Mouse (Mus musculus) kidney, adult 2 months (tissue): ENCODE measurements at regions not wholly inside any gene's neighbourhood (a gene's known extent, or its start where the extent isn't known, plus 50 kb on each side); places are given as distances from the start of the nearest gene placed in this dataset.

Source experiments
- DNase-seq: peaks from one replicate; pipeline ENCODE4 v3.0.0; 2021
- H3K27ac ChIP-seq: fragments of 200-500 bp; 2 replicates; pipeline ENCODE4 v1.5.1; 2012; ENCODE audit warnings: low read depth, low read length, control low read depth, inconsistent platforms; ENCODE audit not compliant: insufficient read depth
- H3K27me3 ChIP-seq: fragments of 200-500 bp; replicated peaks from 2 replicates; pipeline ENCODE4 v1.6.1; 2012; ENCODE audit warnings: mild to moderate bottlenecking, moderate library complexity, low read length, inconsistent platforms; ENCODE audit not compliant: control insufficient read depth, insufficient read depth
- H3K36me3 ChIP-seq: fragments of 200-500 bp; 2 replicates; pipeline ENCODE4 v1.6.1; 2012; ENCODE audit warnings: mild to moderate bottlenecking, moderate library complexity, low read length, inconsistent platforms; ENCODE audit not compliant: control insufficient read depth, insufficient read depth
- H3K4me1 ChIP-seq: fragments of 200-500 bp; 2 replicates; pipeline ENCODE4 v1.6.1; 2011; ENCODE audit warnings: low read length; ENCODE audit not compliant: control insufficient read depth, insufficient read depth
- H3K4me3 ChIP-seq: fragments of 200-500 bp; 2 replicates; pipeline ENCODE4 v1.5.1; 2011; ENCODE audit warnings: mild to moderate bottlenecking, low read depth, low read length, control low read depth; ENCODE audit not compliant: insufficient read depth
- CTCF ChIP-seq: fragments of 200-500 bp; conservative IDR thresholded peaks from 2 replicates; pipeline ENCODE4 v1.5.1; 2011; ENCODE audit warnings: low read depth, mild to moderate bottlenecking, control low read depth, low read length, moderate library complexity, mixed read lengths; ENCODE audit not compliant: insufficient read depth, insufficient read length
- POLR2A ChIP-seq: fragments of 200-500 bp; IDR thresholded peaks from one replicate; pipeline ENCODE4 v1.6.1; 2011; ENCODE audit warnings: low read depth, low read length, control low read depth
- WGBS: fragments of 180-500 bp; shearing (Covaris S2); methylation state at CpG from one replicate; pipeline ENCODE4 v1.1.7; 2018; 5-methylcytosine and 5-hydroxymethylcytosine counted together

DNA sequence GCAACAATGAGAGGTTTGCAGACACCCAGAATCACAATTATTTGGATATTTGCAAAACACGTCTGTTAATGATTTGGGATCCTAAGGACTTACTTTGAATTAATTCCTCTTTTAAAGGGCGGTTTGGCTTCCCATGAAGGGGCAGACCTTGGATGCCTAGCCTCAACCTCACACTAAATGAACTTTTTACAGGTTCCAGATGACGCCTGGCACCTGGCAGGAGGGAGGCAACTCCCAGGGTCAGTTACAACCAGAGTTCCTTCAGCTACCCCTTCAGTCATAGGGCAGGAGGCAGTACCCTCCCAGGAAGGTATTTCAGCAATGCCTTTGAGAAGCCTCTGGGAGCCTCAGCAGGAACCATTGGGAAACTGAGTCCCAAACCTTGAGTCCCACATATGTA, 57.9 kb upstream of the Stx18 start:
- no peak for TF ChIP-seq CTCF
- TF ChIP-seq POLR2A = no peak
- DNase-seq = no peak
- Histone ChIP-seq H3K4me3 (no peak overlapping the region), H3K27me3 (no peaks in the 10 kb centered on the region), H3K27ac (no peak overlapping the region), H3K36me3 (no peaks in the 10 kb centered on the region), H3K4me1 (no peaks in the 10 kb centered on the region)
- WGBS = 69% methylated on average over 3 of the region's 3 CpGs

DNA sequence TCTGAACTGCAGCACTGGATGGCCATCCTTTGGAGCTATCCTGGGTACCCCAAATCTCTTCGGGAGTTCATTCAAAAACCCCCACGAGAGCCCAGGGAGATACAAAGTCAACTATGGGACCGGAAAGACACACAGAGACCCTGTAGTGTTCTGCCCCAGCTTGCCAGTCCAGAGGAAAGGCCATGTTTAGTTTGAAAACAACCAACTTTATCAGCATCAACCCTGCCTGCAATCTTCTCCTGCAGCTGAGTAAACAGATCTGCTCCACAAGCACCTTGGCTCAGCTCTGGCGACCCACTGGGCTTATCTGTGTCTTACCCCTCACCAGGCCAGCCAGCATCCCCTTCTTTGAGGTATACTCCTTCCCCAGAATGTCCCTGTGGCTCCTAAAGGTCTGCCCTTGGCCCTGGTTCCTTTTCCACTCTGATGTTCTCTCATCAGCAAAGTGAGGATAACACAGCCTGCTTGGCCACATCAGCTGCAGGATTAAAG, 61.6 kb upstream of the Stx18 start:
- no peaks in the 10 kb centered on the region for H3K27me3 ChIP-seq
- H3K4me1 ChIP-seq = no peaks in the 10 kb centered on the region
- TF ChIP-seq CTCF (no peak), POLR2A (no peak)
- no peak overlapping the region for H3K4me3 ChIP-seq
- H3K27ac ChIP-seq = no peak overlapping the region
- WGBS = 26% methylated on average over 4 of the region's 4 CpGs
- no peak for DNase-seq
- H3K36me3 ChIP-seq = no peaks in the 10 kb centered on the region

DNA sequence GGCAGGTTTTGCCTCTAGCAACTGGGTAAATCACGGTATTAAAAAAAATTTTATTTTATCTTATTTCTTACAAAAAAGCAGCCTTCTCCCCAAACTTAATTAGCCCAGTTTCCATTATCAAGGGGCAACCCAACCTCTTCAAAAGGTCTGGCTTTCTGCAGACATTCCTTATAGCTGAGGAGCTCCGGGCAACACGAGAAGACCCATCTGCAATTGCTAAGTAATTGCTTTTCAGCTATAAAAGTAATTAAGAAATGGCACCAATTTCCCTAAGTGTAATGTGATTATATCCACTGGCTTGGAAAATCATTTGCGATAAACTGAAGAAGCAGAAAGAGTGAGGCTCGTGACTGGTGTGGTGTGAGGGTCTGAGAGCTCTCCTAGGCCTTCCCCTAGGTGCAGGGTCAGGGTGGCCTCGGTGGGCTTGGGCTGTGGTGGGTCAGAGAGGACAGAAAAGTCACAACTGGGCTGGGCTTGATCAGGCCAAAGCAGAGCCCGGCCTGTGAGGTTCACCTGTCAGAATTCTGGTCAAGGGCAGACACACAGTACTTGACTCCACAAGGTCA, 65.5 kb upstream of the Stx18 start:
- Histone ChIP-seq H3K36me3 (no peaks in the 10 kb centered on the region), H3K27me3 (no peaks in the 10 kb centered on the region; the same call in 1 of the 2 replicates), H3K27ac (no peak overlapping the region), H3K4me1 (no peaks in the 10 kb centered on the region), H3K4me3 (no peak overlapping the region)
- no peak for TF ChIP-seq CTCF
- no peak for TF ChIP-seq POLR2A
- DNase-seq = no peak
- WGBS = 61% methylated on average over 7 of the region's 7 CpGs

DNA sequence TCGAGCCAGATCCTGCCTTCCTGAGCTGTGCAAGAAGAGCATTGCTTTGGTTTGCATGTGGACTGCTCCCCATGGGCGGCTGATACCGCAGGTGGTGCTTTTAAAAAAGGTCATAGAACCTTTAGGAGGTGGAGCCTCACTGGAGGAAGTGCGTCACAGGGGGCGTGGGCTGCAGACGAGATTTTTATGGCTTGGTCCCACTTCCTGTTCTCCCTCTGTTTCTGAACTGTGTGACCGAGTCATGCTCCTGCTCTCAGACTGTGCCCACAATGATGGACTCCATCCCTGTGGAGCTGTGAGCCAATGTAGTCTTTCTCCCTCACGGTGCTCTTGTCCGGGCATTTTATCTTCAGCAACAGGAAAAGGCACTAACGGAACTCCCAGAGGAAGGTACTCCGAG, 66.8 kb upstream of the Stx18 start:
- TF ChIP-seq CTCF = no peak
- TF ChIP-seq POLR2A = no peak
- no peak for DNase-seq
- H3K27me3 ChIP-seq = no peaks in the 10 kb centered on the region; the same call in 1 of the 2 replicates
- 61% methylated on average over 11 of the region's 11 CpGs for WGBS
- no peaks in the 10 kb centered on the region for H3K36me3 ChIP-seq
- no peak overlapping the region for H3K27ac ChIP-seq
- H3K4me3 ChIP-seq = no peak overlapping the region
- H3K4me1 ChIP-seq = no peaks in the 10 kb centered on the region

DNA sequence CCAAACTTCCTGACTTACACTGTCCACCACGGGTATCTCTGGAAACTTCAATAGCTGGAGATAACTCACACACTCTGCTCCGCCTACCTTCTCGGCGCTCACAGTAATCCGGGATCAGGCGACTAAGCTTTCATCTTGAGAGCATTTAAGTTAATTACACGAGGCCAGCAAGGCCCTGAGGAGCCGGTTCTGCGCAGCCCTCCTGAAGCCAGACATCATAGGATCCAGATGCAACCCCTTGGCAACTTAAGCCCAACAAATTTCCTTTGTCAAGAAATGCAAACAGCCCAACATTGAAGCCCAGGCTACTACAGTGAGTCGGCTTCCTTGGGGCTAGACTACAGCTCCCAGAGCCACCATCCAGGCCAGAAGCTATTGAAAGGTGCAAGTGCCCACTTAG, 69.9 kb upstream of the Stx18 start:
- Histone ChIP-seq H3K27ac (no peak overlapping the region), H3K4me1 (no peaks in the 10 kb centered on the region), H3K4me3 (no peak overlapping the region), H3K36me3 (no peaks in the 10 kb centered on the region), H3K27me3 (no peaks in the 10 kb centered on the region; the same call in 1 of the 2 replicates)
- no peak for DNase-seq
- WGBS = 8% methylated on average over 10 of the region's 10 CpGs
- TF ChIP-seq POLR2A (no peak), CTCF (no peak)

GRCm38 (mm10) chr5:37967914-37968375, 70.6 kb upstream of the Stx18 start:
- Histone ChIP-seq H3K4me1 (no peaks in the 10 kb centered on the region), H3K27ac (no peak overlapping the region), H3K36me3 (no peaks in the 10 kb centered on the region), H3K27me3 (no peaks in the 10 kb centered on the region; the same call in 1 of the 2 replicates), H3K4me3 (no peak overlapping the region)
- TF ChIP-seq CTCF (no peak), POLR2A (no peak)
- DNase-seq = no peak
- 2% methylated on average over 14 of the region's 14 CpGs for WGBS

DNA sequence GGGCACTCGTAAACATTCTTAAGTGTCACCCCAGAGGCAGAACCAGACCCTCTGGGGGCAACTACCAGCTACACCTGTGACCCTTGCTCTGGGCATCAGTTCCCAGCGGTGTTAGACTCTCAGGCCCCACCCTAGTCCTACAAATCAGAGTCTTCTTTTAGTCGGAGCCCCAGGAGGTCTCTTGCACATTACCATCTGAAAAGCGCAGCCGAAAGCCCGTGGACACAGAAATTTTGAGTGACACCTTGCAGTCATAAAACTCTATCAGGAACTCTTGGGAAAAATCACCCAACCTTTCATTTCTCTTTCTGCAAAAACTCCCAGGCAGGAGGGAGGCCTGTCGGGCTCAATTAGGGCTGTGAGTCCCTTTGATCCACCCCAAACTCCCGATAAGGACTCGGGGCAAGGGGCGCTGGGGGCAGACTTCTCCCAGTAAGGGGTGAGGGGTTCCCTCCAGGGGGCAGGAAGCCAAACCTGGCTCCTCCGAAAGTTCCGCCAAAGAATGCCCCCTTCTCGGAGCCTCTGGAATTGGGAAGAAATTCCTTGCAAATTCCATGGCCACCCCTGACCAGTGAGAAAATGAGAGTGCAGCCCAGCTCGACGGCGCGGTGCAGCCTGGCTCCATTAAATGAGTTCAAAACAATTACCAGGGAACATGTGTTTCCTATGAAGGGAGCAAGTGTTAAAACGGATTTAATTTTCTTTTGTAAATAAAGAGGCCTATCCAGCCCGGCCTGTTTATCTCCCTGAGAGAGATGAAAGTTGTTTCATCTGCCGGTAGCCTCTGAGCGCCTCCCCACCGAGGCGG, 71.2 kb upstream of the Stx18 start:
- H3K4me3 ChIP-seq = no peak overlapping the region
- DNase-seq = no peak
- no peak overlapping the region for H3K27ac ChIP-seq
- H3K36me3 ChIP-seq = no peaks in the 10 kb centered on the region
- H3K27me3 ChIP-seq = no peaks in the 10 kb centered on the region; the same call in 1 of the 2 replicates
- 10% methylated on average over 23 of the region's 23 CpGs for WGBS
- no peaks in the 10 kb centered on the region for H3K4me1 ChIP-seq
- TF ChIP-seq POLR2A (no peak), CTCF (no peak)
